Mouse (Mus musculus) layer of hippocampus, adult 2 months (tissue): ENCODE measurements around the gene Glul. TPM values are rescaled to one million over a fixed set of nuclear protein-coding genes. Genes with fewer than 3 reads are reported as not detected.

ENCODE experiments used
- DNase-seq, 2 experiments: peaks; one replicate each; pipeline ENCODE4 v3.0.0; 2022; ENCODE audit warnings: low spot score in 2 of 2
- H3K27ac ChIP-seq: fragments of 200-600 bp; 2 replicates; pipeline ENCODE4 v1.8.1; 2022
- H3K4me3 ChIP-seq: fragments of 200-600 bp; 2 replicates; pipeline ENCODE4 v1.8.1; 2022; ENCODE audit warnings: mild to moderate bottlenecking
- CTCF ChIP-seq: fragments of 200-600 bp; conservative IDR thresholded peaks from 2 replicates; pipeline ENCODE4 v1.8.1; 2022; ENCODE audit warnings: antibody characterized with exemption, mild to moderate bottlenecking, moderate library complexity
- microRNA-seq, 2 experiments: library from miRNA; unstranded; fragments of <30 nt; microRNA quantifications; one replicate each; pipeline ENCODE4 v1.2.0; 2021
- total RNA-seq, 2 experiments: library from RNA; stranded (reverse); gene quantifications; 2 replicates each; pipeline ENCODE4 v1.2.3; 2021

Gene Glul
- total RNA-seq, 2 experiments from 2014 or later: 1,778 to 1,824 TPM

GRCm38 (mm10) chr1:153953797-153954196 is 54.1 kb downstream of the Glul start:
- no peak for DNase-seq
- Histone ChIP-seq H3K27ac (no peak overlapping the region), H3K4me3 (no peak overlapping the region)
- no peak for TF ChIP-seq CTCF

DNA sequence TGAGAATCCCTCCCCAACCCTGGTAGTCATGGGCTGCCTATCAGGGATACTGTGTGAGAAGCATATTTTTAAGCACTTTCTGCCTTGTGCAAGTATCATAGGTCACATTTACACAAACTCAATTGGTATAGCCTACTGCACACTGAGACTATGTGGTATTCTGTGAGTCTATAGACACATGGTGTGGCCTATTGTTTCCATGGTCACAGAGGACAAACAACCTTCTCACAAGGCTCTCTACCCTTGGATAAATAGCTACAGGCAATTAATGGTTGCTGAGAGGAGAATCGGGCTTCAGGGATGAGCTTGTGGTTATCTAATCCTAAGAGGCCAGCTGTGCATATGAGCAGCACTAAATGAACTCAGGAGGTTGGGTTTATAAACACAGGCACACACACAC is 58.1 kb downstream of the Glul start:
- Histone ChIP-seq H3K4me3 (no peak overlapping the region), H3K27ac (no peak overlapping the region)
- no peak for DNase-seq
- TF ChIP-seq CTCF: no peak

Small RNA genes within 50 kb of the gene (microRNA-seq; reads per million reads assigned to microRNA genes)
- 10.5 to 13.8 reads per million in 2 experiments for gene Mir8114

Other genes with a start within 250 kb of the Glul start
- gene Rgs8, start 246.9 kb upstream of the Glul start, total RNA-seq: 10 to 100 TPM; 74.0 to 75.2 TPM
- gene Rgs16, start 159.6 kb upstream of the Glul start, total RNA-seq: 1 to 10 TPM; 5.5 TPM
- 1 to 10 TPM; 6.5 to 6.7 TPM for gene Rnasel, start 150.5 kb upstream of the Glul start, total RNA-seq
- gene Rgsl1, start 55.8 kb upstream of the Glul start, total RNA-seq: 1 to 10 TPM; 1.4 TPM
- gene Teddm1b, start 25.6 kb upstream of the Glul start, total RNA-seq: not detected
- not detected for gene Teddm1a, start 8.2 kb upstream of the Glul start, total RNA-seq
- 1 to 10 TPM; 2.2 to 2.4 TPM for gene Teddm2, start 284 bp downstream of the Glul start, total RNA-seq